Mouse (Mus musculus) large intestine, adult 2 months (tissue): ENCODE data around the gene 1700008O03Rik. TPM values are rescaled to one million over a fixed set of nuclear protein-coding genes. Genes with fewer than 3 reads are reported as not detected.

Experiments used
- DNase-seq: peaks from one replicate; pipeline ENCODE4 v3.0.0-alpha.2; 2012; ENCODE audit warnings: low read depth, low spot score
- WGBS: fragments of 180-500 bp; shearing (Covaris S2); methylation state at CpG from one replicate; pipeline ENCODE4 v1.1.7; 2018; 5-methylcytosine and 5-hydroxymethylcytosine counted together
- polyA plus RNA-seq: library from polyadenylated mRNA; depleted of rRNA; stranded (reverse); fragments of >200 nt; gene quantifications from 2 replicates; pipeline ENCODE4 v1.2.3, GENCODE M21; 2012; rRNA removed

Gene 1700008O03Rik
- polyA plus RNA-seq, 1 experiment, result 0.95 TPM

DNA sequence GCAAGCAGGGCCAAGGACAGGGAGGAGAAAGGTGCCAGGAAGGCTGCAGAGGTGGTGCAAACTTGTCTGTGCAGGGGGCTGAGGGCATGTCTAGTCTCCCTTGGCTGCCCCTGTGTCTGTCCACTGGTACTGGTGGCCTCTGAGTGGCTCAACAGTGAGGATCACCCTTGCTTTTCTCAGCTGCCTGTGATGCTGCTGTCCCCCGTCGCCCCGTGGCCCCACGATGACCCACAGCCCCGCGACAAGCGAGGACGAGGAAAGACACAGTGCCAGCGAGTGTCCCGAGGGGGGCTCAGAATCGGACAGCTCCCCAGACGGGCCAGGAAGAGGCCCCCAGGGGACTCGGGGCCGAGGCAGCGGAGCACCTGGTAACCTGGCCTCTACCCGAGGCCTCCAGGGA is 73.1 kb downstream of the 1700008O03Rik start:
- no peak for DNase-seq
- 53% methylated on average over 16 of the region's 16 CpGs for WGBS

- DNase-seq, result no peak
Measured at GRCm38 (mm10) chr7:44311713-44312304, 73.8 kb downstream of the 1700008O03Rik start.

DNA sequence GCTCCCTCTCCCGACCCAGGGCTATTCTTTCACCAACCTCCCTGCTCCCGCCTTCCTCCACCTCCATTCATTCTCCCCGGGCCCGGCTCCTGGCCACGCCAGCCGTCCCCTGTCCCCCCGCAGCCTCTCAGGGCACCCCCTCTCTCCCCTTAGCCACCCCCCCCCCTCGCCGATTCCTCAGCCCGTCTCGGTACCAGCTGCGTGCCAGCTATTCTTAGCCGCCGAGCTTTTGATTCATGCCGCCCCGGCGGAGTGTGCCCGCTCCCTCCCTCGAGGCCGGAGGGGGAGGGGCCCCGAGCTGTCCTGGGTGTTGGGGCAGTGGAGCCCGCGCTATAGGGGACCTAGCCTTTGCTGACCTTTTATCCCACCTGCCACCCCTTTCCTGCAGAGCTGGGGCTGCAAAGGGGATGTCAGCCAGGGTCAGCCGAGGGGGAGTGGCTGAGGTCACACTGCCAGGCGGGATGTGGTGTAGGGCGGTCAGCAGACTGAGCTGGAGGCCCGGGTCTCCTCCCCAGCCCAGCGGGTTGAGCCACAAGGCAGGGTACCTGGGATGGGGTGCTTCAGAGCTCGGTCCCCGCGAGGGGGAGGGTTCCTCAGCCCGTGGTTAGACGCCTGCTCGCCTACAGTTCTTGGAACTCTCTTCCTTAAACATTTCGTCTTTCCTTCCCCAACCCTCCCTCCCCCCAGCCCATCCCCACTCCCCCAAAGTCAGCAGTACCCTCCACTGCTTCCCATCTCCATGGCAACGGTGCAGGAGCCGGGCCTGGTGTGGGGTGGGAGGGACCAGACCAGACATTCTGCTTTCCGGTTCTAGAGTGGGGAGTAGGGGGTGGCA is 74.5 kb downstream of the 1700008O03Rik start:
- no peak for DNase-seq

More at GRCm38 (mm10) chr7:44311713-44312304, 73.8 kb downstream of the 1700008O03Rik start:
- WGBS, result 21% methylated on average over 6 of the region's 6 CpGs

GRCm38 (mm10) chr7:44310285-44310877 is 75.2 kb downstream of the 1700008O03Rik start:
- DNase-seq, result no peak
- under 1% methylated on average over 39 of the region's 40 CpGs for WGBS

More for the DNA sequence above, 74.5 kb downstream of the 1700008O03Rik start:
- 5% methylated on average over 38 of the region's 38 CpGs for WGBS

Other genes starting within 250 kb of the 1700008O03Rik start
- not detected in 2 replicates for gene Klk1b16, start 249.1 kb downstream of the 1700008O03Rik start, polyA plus RNA-seq
- 0.10 TPM in 1 of 2 replicates, not detected in the other for gene Klk1b24, start 197.6 kb downstream of the 1700008O03Rik start, polyA plus RNA-seq
- gene Klk1b3, start 187.6 kb downstream of the 1700008O03Rik start, polyA plus RNA-seq, result 0.12 and 0.18 TPM in 2 replicates
- gene Klk1b4, start 178.4 kb downstream of the 1700008O03Rik start, polyA plus RNA-seq, result not detected in 2 replicates
- gene Klk1b5, start 169.9 kb downstream of the 1700008O03Rik start, polyA plus RNA-seq, result 0.06 and 0.12 TPM in 2 replicates
- 389 and 435 TPM in 2 replicates for gene Klk1, start 160.5 kb downstream of the 1700008O03Rik start, polyA plus RNA-seq
- 0.06 TPM in 1 of 2 replicates, not detected in the other for gene Gm36864, start 149.6 kb downstream of the 1700008O03Rik start, polyA plus RNA-seq
- gene 1700028J19Rik, start 139.1 kb downstream of the 1700008O03Rik start, polyA plus RNA-seq, result 1.3 and 2.1 TPM in 2 replicates
- 57.0 and 72.3 TPM in 2 replicates for gene 2410002F23Rik, start 139.1 kb downstream of the 1700008O03Rik start, polyA plus RNA-seq
- gene Acp4, start 128.4 kb downstream of the 1700008O03Rik start, polyA plus RNA-seq, result not detected in 2 replicates
- not detected in 2 replicates for gene Gm15517, start 124.4 kb downstream of the 1700008O03Rik start, polyA plus RNA-seq
- 1.2 and 1.4 TPM in 2 replicates for gene Clec11a, start 78.9 kb downstream of the 1700008O03Rik start, polyA plus RNA-seq
- gene Shank1, start 75.6 kb downstream of the 1700008O03Rik start, polyA plus RNA-seq, result 0.48 TPM in 2 replicates
- 0.78 and 0.92 TPM in 2 replicates for gene Syt3, start 1.7 kb downstream of the 1700008O03Rik start, polyA plus RNA-seq
- gene Lrrc4b, start 43.2 kb upstream of the 1700008O03Rik start, polyA plus RNA-seq, result 0.97 TPM in 2 replicates
- gene Aspdh, start 79.6 kb upstream of the 1700008O03Rik start, polyA plus RNA-seq, result 0.31 and 0.64 TPM in 2 replicates
- gene Josd2, start 82.2 kb upstream of the 1700008O03Rik start, polyA plus RNA-seq, result 70.5 and 78.0 TPM in 2 replicates
- gene Emc10, start 110.7 kb upstream of the 1700008O03Rik start, polyA plus RNA-seq, result 144 and 159 TPM in 2 replicates
- 1.1 and 1.5 TPM in 2 replicates for gene Fam71e1, start 110.8 kb upstream of the 1700008O03Rik start, polyA plus RNA-seq
- 0.26 and 0.67 TPM in 2 replicates for gene Mybpc2, start 138.8 kb upstream of the 1700008O03Rik start, polyA plus RNA-seq
- 17.4 and 21.1 TPM in 2 replicates for gene Spib, start 146.3 kb upstream of the 1700008O03Rik start, polyA plus RNA-seq
- 45.2 and 47.0 TPM in 2 replicates for gene Pold1, start 163.0 kb upstream of the 1700008O03Rik start, polyA plus RNA-seq
- gene Nr1h2, start 168.1 kb upstream of the 1700008O03Rik start, polyA plus RNA-seq, result 163 and 192 TPM in 2 replicates
- gene Napsa, start 186.6 kb upstream of the 1700008O03Rik start, polyA plus RNA-seq, result 20.4 and 22.2 TPM in 2 replicates
- gene Kcnc3, start 204.8 kb upstream of the 1700008O03Rik start, polyA plus RNA-seq, result 0.95 and 1.9 TPM in 2 replicates